Mouse (Mus musculus): ENCODE results near the gene Zfp213. TPM values are rescaled to one million over a fixed set of nuclear protein-coding genes. Genes with fewer than 3 reads are reported as not detected.

The Zfp213 gene
- polyA plus RNA-seq, 1 experiment from 2014 or later, result 16.9 TPM

Other genes starting within 250 kb of the Zfp213 start
- gene Vmn2r115, start 220.5 kb downstream of the Zfp213 start, polyA plus RNA-seq (2014; fragmentation: Nextera tagmentation; extraction: Ambion mirVana), result not detected in 2 replicates
- not detected in 2 replicates for gene Vmn2r116, start 179.6 kb downstream of the Zfp213 start, polyA plus RNA-seq (2014; fragmentation: Nextera tagmentation; extraction: Ambion mirVana)
- gene Vmn2r117, start 84.5 kb downstream of the Zfp213 start, polyA plus RNA-seq (2014; fragmentation: Nextera tagmentation; extraction: Ambion mirVana), result not detected in 2 replicates
- gene Zfp13, start 35.2 kb upstream of the Zfp213 start, polyA plus RNA-seq (2014; fragmentation: Nextera tagmentation; extraction: Ambion mirVana), result 26.6 TPM in 2 replicates
- gene Zscan10, start 36.6 kb upstream of the Zfp213 start, polyA plus RNA-seq (2014; fragmentation: Nextera tagmentation; extraction: Ambion mirVana), result not detected in 2 replicates
- 0.80 and 2.3 TPM in 2 replicates for gene Mmp25, start 81.0 kb upstream of the Zfp213 start, polyA plus RNA-seq (2014; fragmentation: Nextera tagmentation; extraction: Ambion mirVana)
- 0.29 TPM in 1 of 2 replicates, not detected in the other for gene Bicdl2, start 96.3 kb upstream of the Zfp213 start, polyA plus RNA-seq (2014; fragmentation: Nextera tagmentation; extraction: Ambion mirVana)
- 132 and 147 TPM in 2 replicates for gene Hcfc1r1, start 109.4 kb upstream of the Zfp213 start, polyA plus RNA-seq (2014; fragmentation: Nextera tagmentation; extraction: Ambion mirVana)
- 42.1 and 43.0 TPM in 2 replicates for gene Thoc6, start 109.6 kb upstream of the Zfp213 start, polyA plus RNA-seq (2014; fragmentation: Nextera tagmentation; extraction: Ambion mirVana)
- 2.6 and 3.8 TPM in 2 replicates for gene Tnfrsf12a, start 113.2 kb upstream of the Zfp213 start, polyA plus RNA-seq (2014; fragmentation: Nextera tagmentation; extraction: Ambion mirVana)
- not detected in 2 replicates for gene Cldn6, start 115.0 kb upstream of the Zfp213 start, polyA plus RNA-seq (2014; fragmentation: Nextera tagmentation; extraction: Ambion mirVana)
- 0.70 and 1.4 TPM in 2 replicates for gene Cldn9, start 119.8 kb upstream of the Zfp213 start, polyA plus RNA-seq (2014; fragmentation: Nextera tagmentation; extraction: Ambion mirVana)
- gene 1520401A03Rik, start 158.5 kb upstream of the Zfp213 start, polyA plus RNA-seq (2014; fragmentation: Nextera tagmentation; extraction: Ambion mirVana), result 0.21 and 0.52 TPM in 2 replicates
- 13.0 and 14.3 TPM in 2 replicates for gene Pkmyt1, start 162.1 kb upstream of the Zfp213 start, polyA plus RNA-seq (2014; fragmentation: Nextera tagmentation; extraction: Ambion mirVana)
- gene Paqr4, start 176.6 kb upstream of the Zfp213 start, polyA plus RNA-seq (2014; fragmentation: Nextera tagmentation; extraction: Ambion mirVana), result 49.6 and 51.4 TPM in 2 replicates
- 0.93 and 1.2 TPM in 2 replicates for gene Kremen2, start 181.6 kb upstream of the Zfp213 start, polyA plus RNA-seq (2014; fragmentation: Nextera tagmentation; extraction: Ambion mirVana)
- gene Flywch1, start 207.4 kb upstream of the Zfp213 start, polyA plus RNA-seq (2014; fragmentation: Nextera tagmentation; extraction: Ambion mirVana), result 192 and 216 TPM in 2 replicates
- 69.9 and 96.5 TPM in 2 replicates for gene Flywch2, start 221.8 kb upstream of the Zfp213 start, polyA plus RNA-seq (2014; fragmentation: Nextera tagmentation; extraction: Ambion mirVana)
- gene Srrm2, start 226.3 kb upstream of the Zfp213 start, polyA plus RNA-seq (2014; fragmentation: Nextera tagmentation; extraction: Ambion mirVana), result 471 and 524 TPM in 2 replicates